Mouse (Mus musculus) heart, adult 2 months (tissue): ENCODE measurements around the gene Zfp423. TPM values are rescaled to one million over a fixed set of nuclear protein-coding genes. Genes with fewer than 3 reads are reported as not detected.

Experiments
- DNase-seq, 2 experiments: peaks; one replicate each; pipeline ENCODE4 v3.0.0; 2021
- H3K27ac ChIP-seq: fragments of 200-600 bp; 2 replicates; pipeline ENCODE4 v1.8.1; 2022
- H3K27me3 ChIP-seq: fragments of 200-500 bp; 2 replicates; pipeline ENCODE4 v1.6.1; 2012; ENCODE audit warnings: mild to moderate bottlenecking, low read length, inconsistent platforms, mixed read lengths; ENCODE audit not compliant: control insufficient read depth, insufficient read depth
- H3K36me3 ChIP-seq: fragments of 200-500 bp; 2 replicates; pipeline ENCODE4 v1.6.1; 2012; ENCODE audit warnings: low read length, inconsistent platforms; ENCODE audit not compliant: control insufficient read depth, insufficient read depth
- H3K4me1 ChIP-seq: fragments of 200-500 bp; 2 replicates; pipeline ENCODE4 v1.6.1; 2011; ENCODE audit warnings: low read length; ENCODE audit not compliant: control insufficient read depth, insufficient read depth
- H3K4me3 ChIP-seq: fragments of 200-600 bp; 2 replicates; pipeline ENCODE4 v1.8.1; 2022
- H3K79me2 ChIP-seq: fragments of 200-500 bp; replicated peaks from 2 replicates; pipeline ENCODE4 v1.6.1; 2012; ENCODE audit warnings: mild to moderate bottlenecking, inconsistent platforms, low read length, moderate library complexity, mixed read lengths; ENCODE audit not compliant: control insufficient read depth, insufficient read depth
- H3K9ac ChIP-seq: fragments of 200-500 bp; 2 replicates; pipeline ENCODE4 v1.6.1; 2012; ENCODE audit warnings: low read depth, mild to moderate bottlenecking, control low read depth, inconsistent platforms, low read length, mixed read lengths
- CTCF ChIP-seq: fragments of 200-600 bp; IDR thresholded peaks from 2 replicates; pipeline ENCODE4 v1.8.1; 2022; ENCODE audit warnings: antibody characterized with exemption, mild to moderate bottlenecking, moderate library complexity
- EP300 ChIP-seq: fragments of 200-500 bp; IDR thresholded peaks from 2 replicates; pipeline ENCODE4 v1.6.1; 2011; ENCODE audit warnings: low read depth, low read length, control low read depth; ENCODE audit not compliant: insufficient read depth
- POLR2A ChIP-seq: fragments of 200-500 bp; IDR thresholded peaks from 2 replicates; pipeline ENCODE4 v1.6.1; 2011; ENCODE audit warnings: mild to moderate bottlenecking, low read depth, low read length, control low read depth; ENCODE audit not compliant: insufficient read depth
- WGBS: fragments of 180-500 bp; shearing (Covaris S2); methylation state at CpG from one replicate; pipeline ENCODE4 v1.1.7; 2018; 5-methylcytosine and 5-hydroxymethylcytosine counted together
- intact Hi-C: fragments of 180-260 bp; cut with DNase I; formaldehyde crosslinking; loops from one replicate; pipeline ENCODE4 v1.15.1; 2025
- polyA plus RNA-seq: library from polyadenylated mRNA; depleted of rRNA; stranded (reverse); fragments of >200 nt; gene quantifications from 2 replicates; pipeline ENCODE4 v1.2.3, GENCODE M21; 2012
- total RNA-seq, 2 experiments: library from RNA; stranded (reverse); gene quantifications; 2 replicates each; pipeline ENCODE4 v1.2.3; 2021

Zfp423 gene
- total and polyA plus RNA-seq, 3 experiments = 4.3 to 5.3 (median 4.8) TPM

DNA sequence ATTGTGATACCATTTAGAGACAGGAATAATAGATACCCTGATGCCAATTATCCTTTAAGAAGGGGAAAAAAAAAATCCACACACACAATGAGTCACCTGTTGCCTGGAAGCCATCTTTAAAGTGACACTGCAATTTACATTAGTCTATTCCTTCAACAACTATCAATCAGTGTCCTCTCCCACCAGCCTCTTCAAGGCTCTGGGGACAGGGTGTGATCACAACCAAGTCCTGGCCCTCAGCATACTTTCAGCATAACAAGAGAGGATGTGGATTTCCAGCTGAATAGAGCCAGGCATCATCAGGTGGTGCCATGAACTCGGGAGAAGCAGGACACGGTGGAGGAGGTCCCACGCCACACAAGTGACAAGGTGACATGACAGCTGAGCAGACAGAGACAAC, 156.8 kb downstream of the Zfp423 start:
- TF ChIP-seq CTCF (no peak), EP300 (no peak), POLR2A (no peak)
- no peak for DNase-seq
- H3K27me3 ChIP-seq = no peaks in the 10 kb centered on the region; the same call in 1 of the 2 replicates
- intact Hi-C loops = loop anchor here (5.0 kb wide), 3 partner anchors 85 to 160 kb away; no protein-coding TSS in a partner anchor
- no peak overlapping the region for H3K9ac ChIP-seq
- peaks cover 19% of the 10 kb centered on the region for H3K4me1 ChIP-seq
- H3K4me3 ChIP-seq = no peak overlapping the region
- H3K36me3 ChIP-seq = no peaks in the 10 kb centered on the region
- no peak overlapping the region for H3K27ac ChIP-seq
- H3K79me2 ChIP-seq = no peaks in the 10 kb centered on the region
- WGBS = 46% methylated on average over 3 of the region's 3 CpGs

DNA sequence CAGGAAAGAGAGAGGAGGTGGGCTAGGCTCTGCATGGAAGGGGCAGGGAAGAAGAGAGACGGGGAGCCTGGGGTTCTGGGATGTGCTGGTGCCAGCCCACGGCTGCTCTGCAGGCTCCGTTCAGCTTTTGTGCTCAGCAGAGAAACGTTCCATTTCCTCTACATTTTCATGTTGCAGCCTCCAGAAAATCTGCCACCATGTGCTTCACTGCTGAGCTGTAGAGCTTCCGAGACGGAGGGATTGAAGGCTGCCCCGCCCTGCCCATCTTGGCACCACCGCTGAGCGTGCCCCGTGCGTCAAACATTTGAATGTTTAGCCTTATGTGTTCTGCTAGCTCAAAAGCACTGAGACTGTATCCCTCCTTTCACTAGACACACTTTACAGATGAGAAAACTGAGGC, 159.3 kb downstream of the Zfp423 start:
- Histone ChIP-seq H3K4me1 (peaks cover 17% of the 10 kb centered on the region), H3K27me3 (no peaks in the 10 kb centered on the region; the same call in 1 of the 2 replicates), H3K79me2 (no peaks in the 10 kb centered on the region), H3K9ac (no peak overlapping the region), H3K4me3 (no peak overlapping the region), H3K27ac (no peak overlapping the region), H3K36me3 (no peaks in the 10 kb centered on the region)
- DNase-seq = no peak
- intact Hi-C loops = loop anchor here (5.0 kb wide), 3 partner anchors 83 to 162 kb away; no protein-coding TSS in a partner anchor
- no peak for TF ChIP-seq CTCF
- WGBS = 72% methylated on average over 11 of the region's 11 CpGs

DNA sequence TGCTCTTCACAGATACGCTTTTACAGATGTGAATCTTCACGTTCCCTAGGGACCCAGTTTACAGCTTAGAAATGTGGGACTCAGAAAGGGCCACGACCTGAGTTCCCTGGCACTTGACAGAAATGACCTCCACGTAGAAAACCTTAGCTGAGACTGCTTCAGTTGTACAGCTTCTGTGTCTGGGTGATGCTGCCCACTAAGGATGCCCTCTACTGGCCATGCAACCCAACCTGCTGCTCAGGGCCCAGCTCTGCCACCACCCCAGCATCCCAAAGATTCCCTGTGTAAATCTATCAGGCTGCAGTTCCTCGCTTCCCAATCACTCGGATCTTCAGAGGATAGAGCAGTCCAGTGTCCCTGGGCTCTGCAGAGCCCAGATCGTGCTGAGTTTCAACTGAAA, 163.2 kb downstream of the Zfp423 start:
- H3K79me2 ChIP-seq = no peaks in the 10 kb centered on the region
- intact Hi-C loops = no loop called here
- no peak overlapping the region for H3K4me3 ChIP-seq
- no peak overlapping the region for H3K9ac ChIP-seq
- H3K36me3 ChIP-seq = no peaks in the 10 kb centered on the region
- no peaks in the 10 kb centered on the region for H3K27me3 ChIP-seq
- no peak for DNase-seq
- WGBS = 75% methylated on average over 7 of the region's 7 CpGs
- TF ChIP-seq EP300 = no peak
- TF ChIP-seq CTCF = peak; percentile 63
- no peaks in the 10 kb centered on the region for H3K4me1 ChIP-seq
- H3K27ac ChIP-seq = no peak overlapping the region

DNA sequence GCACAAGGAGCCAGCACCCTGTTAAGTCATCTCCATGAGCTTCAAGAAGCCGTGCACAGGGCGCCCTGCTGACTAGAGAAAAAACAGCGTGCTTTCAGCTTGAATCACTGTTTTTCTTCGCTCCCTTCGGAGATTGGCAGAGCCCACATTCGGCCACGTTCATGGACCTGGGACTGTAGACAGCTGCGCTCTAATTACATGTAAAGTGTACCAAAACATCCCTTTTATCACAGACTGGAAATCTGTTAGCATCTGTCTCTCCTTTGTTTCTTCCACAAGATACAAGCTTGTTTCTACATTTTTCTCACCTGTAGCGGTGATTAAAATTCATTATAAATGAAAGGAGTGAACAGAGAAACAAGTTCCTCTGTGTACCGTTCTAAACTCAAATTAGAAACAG, 164.8 kb downstream of the Zfp423 start:
- Histone ChIP-seq H3K4me3 (no peak overlapping the region), H3K9ac (no peak overlapping the region), H3K36me3 (no peaks in the 10 kb centered on the region), H3K79me2 (no peaks in the 10 kb centered on the region), H3K27me3 (no peaks in the 10 kb centered on the region), H3K27ac (no peak overlapping the region), H3K4me1 (peaks cover 1% of the 10 kb centered on the region; the same call in 1 of the 2 replicates)
- TF ChIP-seq POLR2A = no peak
- TF ChIP-seq CTCF = no peak
- no peak for TF ChIP-seq EP300
- DNase-seq = no peak
- intact Hi-C loops = no loop called here
- WGBS = 84% methylated on average over 10 of the region's 10 CpGs

DNA sequence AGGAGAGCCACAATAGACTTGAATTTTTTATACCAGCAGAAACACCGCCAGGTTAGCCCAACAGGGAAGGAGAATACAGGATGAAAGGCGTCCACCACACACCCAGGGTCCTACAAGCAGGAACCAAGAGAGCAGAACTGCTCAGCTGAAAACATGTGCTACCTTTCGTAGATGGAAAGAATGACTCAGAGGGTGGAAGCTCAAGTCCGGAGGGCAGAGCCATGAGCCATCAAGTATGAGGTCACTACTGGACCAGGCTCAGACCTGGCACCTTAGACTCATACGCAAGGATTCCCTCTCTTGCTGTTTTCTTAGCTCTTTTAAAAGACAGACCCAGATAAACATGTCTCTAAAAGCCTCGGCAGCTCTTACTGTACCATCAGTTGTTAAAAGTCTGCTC, 168.3 kb downstream of the Zfp423 start:
- intact Hi-C loops = no loop called here
- Histone ChIP-seq H3K27ac (no peak overlapping the region), H3K27me3 (no peaks in the 10 kb centered on the region), H3K79me2 (no peaks in the 10 kb centered on the region), H3K36me3 (no peaks in the 10 kb centered on the region), H3K4me1 (peaks cover 1% of the 10 kb centered on the region; the same call in 1 of the 2 replicates), H3K4me3 (no peak overlapping the region), H3K9ac (no peak overlapping the region)
- no peak for TF ChIP-seq POLR2A
- no peak for TF ChIP-seq EP300
- no peak for TF ChIP-seq CTCF
- DNase-seq = peak in 1 of 2 experiments; percentile 49
- 50% methylated on average over 6 of the region's 6 CpGs for WGBS

DNA sequence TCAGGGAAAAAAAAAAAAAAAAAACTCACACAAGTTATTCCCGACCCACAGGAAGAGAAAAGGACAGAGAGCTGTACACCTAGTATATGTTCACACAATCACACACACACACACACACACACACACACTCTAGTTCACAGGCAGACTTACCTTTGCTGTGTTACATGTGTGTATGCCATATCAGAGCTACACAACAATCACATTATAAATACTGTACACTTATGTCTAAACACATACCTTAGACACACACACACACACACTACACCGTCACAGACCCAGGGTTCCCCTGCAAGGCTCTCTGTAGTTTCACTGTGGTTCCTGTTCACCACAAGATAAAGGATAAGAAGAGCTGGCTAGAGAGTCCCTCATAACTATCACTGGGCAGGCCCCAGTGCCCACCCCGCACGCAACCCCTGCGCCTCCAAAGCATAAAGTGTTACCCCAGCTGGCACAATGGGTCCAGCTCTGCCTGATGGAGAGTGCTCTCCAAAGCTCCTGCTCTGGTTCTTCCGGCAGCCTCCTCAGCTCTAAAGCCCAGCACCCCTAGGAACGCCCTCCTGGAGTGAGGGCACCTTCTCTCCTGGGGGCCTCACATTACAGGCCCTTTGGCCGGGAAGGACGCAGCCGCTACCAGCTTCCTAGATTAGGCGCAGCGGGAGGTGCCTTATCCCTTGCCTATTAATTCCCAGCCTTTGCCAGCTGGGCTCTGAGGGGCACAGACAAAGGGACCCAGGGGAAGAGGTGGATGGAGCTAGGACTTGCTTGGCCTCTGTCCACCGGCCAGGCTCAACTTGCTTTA, 174.6 kb downstream of the Zfp423 start:
- DNase-seq = no peak
- Histone ChIP-seq H3K9ac (no peak overlapping the region), H3K79me2 (no peaks in the 10 kb centered on the region), H3K36me3 (no peaks in the 10 kb centered on the region), H3K27me3 (no peaks in the 10 kb centered on the region), H3K27ac (no peak overlapping the region), H3K4me1 (peaks cover 2% of the 10 kb centered on the region), H3K4me3 (no peak overlapping the region)
- intact Hi-C loops = no loop called here
- 82% methylated on average over 13 of the region's 13 CpGs for WGBS
- no peak for TF ChIP-seq EP300
- no peak for TF ChIP-seq CTCF
- no peak for TF ChIP-seq POLR2A
